24 mouse cellular contexts compared by ENCODE assay signal in the genomic region with DNA sequence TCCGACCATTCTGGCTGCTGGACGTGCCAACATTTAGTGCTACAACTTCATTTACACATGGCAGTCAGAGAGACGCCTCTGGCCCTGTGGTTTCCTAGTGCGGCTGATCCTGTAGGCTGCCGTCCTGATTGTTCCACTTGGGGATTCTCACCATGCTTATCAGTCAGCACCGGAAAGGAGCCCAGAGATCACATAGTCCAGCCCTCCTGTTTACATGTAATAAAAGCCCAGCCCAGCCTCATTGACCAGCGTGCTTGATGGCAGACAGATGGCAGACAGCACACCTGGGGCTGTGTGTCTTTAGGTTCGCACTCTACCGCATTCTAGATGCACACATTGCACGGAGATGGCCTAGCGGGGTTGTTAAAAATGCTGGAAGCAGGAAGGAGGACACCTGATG.
"Had no signal": no experiment of that assay in that cellular context is flagged by ENCODE, and none has a peak within 500 bp of the region (broad histone marks: within the 10 kb centered on the region; RNA-seq: fewer than 3 reads in every experiment).

No protein-coding gene starts in this region.

- H3K27me3 ChIP-seq: heart, embryonic 12.5 days; hindbrain, embryonic 13.5 days; hindbrain, embryonic 15.5 days; limb, embryonic 13.5 days; limb, embryonic 15.5 days; liver, embryonic 12.5 days had no signal

- H3K36me3 ChIP-seq: heart, embryonic 10.5 days; heart, embryonic 12.5 days; hindbrain, embryonic 10.5 days; hindbrain, embryonic 13.5 days; hindbrain, embryonic 15.5 days; limb, embryonic 13.5 days; limb, embryonic 15.5 days; liver, embryonic 12.5 days had no signal

- H3K27ac ChIP-seq: gastrocnemius, adult 2 months; heart, embryonic 10.5 days; hindbrain, embryonic 10.5 days; hindbrain, embryonic 13.5 days; hindbrain, embryonic 15.5 days; hindbrain, postnatal 0 days; layer of hippocampus, adult 2 months; left cerebral cortex, adult 2 months; limb, embryonic 13.5 days; limb, embryonic 15.5 days; liver, embryonic 12.5 days had no signal

- H3K9me3 ChIP-seq: heart, embryonic 10.5 days; heart, embryonic 12.5 days; hindbrain, embryonic 10.5 days; hindbrain, embryonic 13.5 days; hindbrain, embryonic 15.5 days; limb, embryonic 13.5 days; limb, embryonic 15.5 days; liver, embryonic 12.5 days had no signal

- H3K4me2 ChIP-seq: heart, embryonic 12.5 days; hindbrain, embryonic 13.5 days; hindbrain, embryonic 15.5 days; limb, embryonic 13.5 days; limb, embryonic 15.5 days; liver, embryonic 12.5 days had no signal

- H3K9ac ChIP-seq: heart, embryonic 12.5 days; hindbrain, embryonic 13.5 days; hindbrain, embryonic 15.5 days; limb, embryonic 13.5 days; limb, embryonic 15.5 days; liver, embryonic 12.5 days had no signal

- H3K4me1 ChIP-seq: hindbrain, embryonic 13.5 days; hindbrain, embryonic 15.5 days had no signal

- ATAC-seq: forebrain, embryonic 16.5 days; hindbrain, postnatal 0 days; liver, embryonic 12.5 days had no signal

- DNase-seq: gastrocnemius, adult 2 months; gastrocnemius, postnatal 10 days; gastrocnemius, postnatal 25 days; heart, adult 18-20 months; heart, postnatal 10 days; heart, postnatal 4 days; kidney, adult 18-20 months; kidney, adult 8-10 months; kidney, postnatal 10 days; kidney, postnatal 25 days; kidney, postnatal 4 days; left cerebral cortex, postnatal 4 days had no signal

- H3K4me3 ChIP-seq: gastrocnemius, adult 2 months; heart, embryonic 10.5 days; heart, embryonic 12.5 days; hindbrain, embryonic 10.5 days; hindbrain, embryonic 13.5 days; hindbrain, embryonic 15.5 days; layer of hippocampus, adult 2 months; left cerebral cortex, adult 2 months; limb, embryonic 13.5 days; limb, embryonic 15.5 days; liver, embryonic 12.5 days had no signal
